Mouse (Mus musculus): ENCODE measurements around the gene Cercam. TPM values are rescaled to one million over a fixed set of nuclear protein-coding genes. Genes with fewer than 3 reads are reported as not detected.
A peak's percentile ranks its signal among the peaks of the same experiment; 100 is the strongest.
"Not testable (repeated sequence)": the region's sequence is repeated elsewhere in the genome, so short reads cannot be mapped to it uniquely, and the experiment has no call there.

The Cercam gene
- polyA plus RNA-seq, 1 experiment, result 21.0 TPM

DNA sequence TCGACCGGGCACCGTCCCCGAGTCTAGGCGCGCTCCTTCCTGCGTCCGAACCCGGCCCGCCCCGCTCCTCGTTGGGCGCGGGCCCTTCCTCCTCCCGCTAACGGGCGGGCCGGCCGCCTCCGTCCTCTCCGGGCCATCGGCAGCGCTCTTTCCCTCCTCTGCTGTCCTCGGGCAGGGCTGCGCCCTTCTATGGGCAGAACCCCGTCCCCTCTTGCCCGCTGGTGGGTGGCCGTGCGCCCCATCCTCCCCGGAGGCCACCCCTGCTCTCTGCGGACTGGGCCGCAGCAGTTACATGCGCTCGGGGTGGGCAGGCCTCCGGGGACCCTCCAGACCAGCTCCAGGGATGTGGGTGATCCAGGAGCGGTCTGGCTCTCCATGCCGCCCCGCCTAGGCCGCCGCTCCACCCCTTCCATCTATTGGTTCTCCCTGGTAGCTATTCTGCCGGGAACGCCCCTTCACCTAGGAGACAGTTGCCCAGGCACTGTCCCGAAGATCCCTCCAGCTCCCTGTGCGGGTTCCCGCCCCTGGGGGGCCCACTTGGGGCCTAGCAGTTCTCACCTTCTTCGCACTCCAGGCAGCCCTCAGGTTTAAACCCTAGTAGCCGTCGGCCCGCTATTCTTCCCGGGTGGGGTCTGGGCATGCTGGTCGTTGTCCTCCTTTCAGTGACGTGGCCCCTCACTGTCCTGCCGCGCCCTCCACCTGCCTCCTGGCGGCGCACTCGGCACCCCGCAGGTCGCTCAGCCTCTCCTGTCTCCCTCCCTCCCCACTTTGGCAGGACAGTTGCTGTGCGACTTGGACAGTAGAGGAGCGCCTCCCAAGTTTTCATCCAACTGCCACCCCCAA is 21.2 kb downstream of the Cercam start:
- peaks cover 4% of the 10 kb centered on the region; the same call in 1 of the 2 replicates for H3K4me1 ChIP-seq (ENCODE audit: control insufficient read depth, insufficient read depth, low read length)
- H3K4me3 ChIP-seq (ENCODE audit: insufficient read depth, low read length), result peak overlapping the region; percentile 59
- peak overlapping the region; percentile 22; the same call in 1 of the 2 replicates for H3K27ac ChIP-seq (ENCODE audit: insufficient read depth, low read length)
- TF ChIP-seq CTCF (IDR thresholded peaks at IDR 0.05; ENCODE audit: extremely low read depth, insufficient read depth, low read length), result no peak
- TF ChIP-seq POLR2A (IDR thresholded peaks at IDR 0.05; ENCODE audit: extremely low read depth, insufficient read depth, low read length), result peak; percentile 9; the same call in 1 of the 2 replicates

DNA sequence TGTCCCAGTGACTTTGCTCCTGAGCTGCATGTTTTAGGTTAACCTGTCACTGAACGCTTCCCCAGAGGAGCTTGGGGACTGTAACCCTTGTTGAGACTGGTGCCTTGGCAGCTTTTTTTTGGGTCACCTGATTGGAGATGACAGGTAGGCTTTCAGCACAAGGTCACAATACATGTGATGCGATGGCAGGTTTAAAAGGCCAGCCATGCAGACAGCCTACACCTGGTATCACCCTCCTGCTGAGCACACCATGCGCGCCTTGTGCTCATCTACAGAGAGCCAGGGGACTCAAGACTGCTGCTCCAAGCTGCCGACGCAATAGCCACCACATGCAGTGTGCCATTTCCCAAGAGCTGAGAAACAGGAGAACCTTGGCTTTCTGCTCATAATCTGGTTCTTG is 22.8 kb downstream of the Cercam start:
- TF ChIP-seq POLR2A (IDR thresholded peaks at IDR 0.05; ENCODE audit: extremely low read depth, insufficient read depth, low read length) (no peak), CTCF (IDR thresholded peaks at IDR 0.05; ENCODE audit: extremely low read depth, insufficient read depth, low read length) (no peak)
- peaks cover 4% of the 10 kb centered on the region; the same call in 1 of the 2 replicates for H3K4me1 ChIP-seq (ENCODE audit: control insufficient read depth, insufficient read depth, low read length)
- H3K27ac ChIP-seq (ENCODE audit: insufficient read depth, low read length), result no peak overlapping the region
- no peak overlapping the region for H3K4me3 ChIP-seq (ENCODE audit: insufficient read depth, low read length)

DNA sequence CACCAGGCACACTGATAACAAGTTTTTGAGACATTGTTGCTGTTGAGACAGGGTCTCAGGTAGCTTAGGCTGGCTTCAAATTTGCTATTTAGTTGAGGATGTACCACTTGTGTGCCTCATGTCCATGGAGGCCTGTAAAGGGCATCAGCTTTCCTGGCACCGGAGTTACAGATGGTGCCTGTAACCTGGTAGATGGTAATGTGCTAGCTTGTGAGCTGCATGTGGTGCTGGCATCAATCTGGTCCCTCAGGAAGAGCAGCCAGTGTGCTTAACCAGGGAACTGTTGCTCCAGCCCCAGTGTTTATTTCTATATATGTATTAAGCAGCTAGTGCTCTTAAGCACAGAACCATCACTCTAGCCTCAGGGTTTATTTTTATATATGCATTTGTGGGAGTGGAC is 27.1 kb downstream of the Cercam start:
- TF ChIP-seq CTCF (IDR thresholded peaks at IDR 0.05; ENCODE audit: extremely low read depth, insufficient read depth, low read length) (no peak), POLR2A (IDR thresholded peaks at IDR 0.05; ENCODE audit: extremely low read depth, insufficient read depth, low read length) (no peak)
- peaks cover 3% of the 10 kb centered on the region for H3K4me1 ChIP-seq (ENCODE audit: control insufficient read depth, insufficient read depth, low read length)
- H3K27ac ChIP-seq (ENCODE audit: insufficient read depth, low read length), result no peak overlapping the region
- H3K4me3 ChIP-seq (ENCODE audit: insufficient read depth, low read length), result no peak overlapping the region

DNA sequence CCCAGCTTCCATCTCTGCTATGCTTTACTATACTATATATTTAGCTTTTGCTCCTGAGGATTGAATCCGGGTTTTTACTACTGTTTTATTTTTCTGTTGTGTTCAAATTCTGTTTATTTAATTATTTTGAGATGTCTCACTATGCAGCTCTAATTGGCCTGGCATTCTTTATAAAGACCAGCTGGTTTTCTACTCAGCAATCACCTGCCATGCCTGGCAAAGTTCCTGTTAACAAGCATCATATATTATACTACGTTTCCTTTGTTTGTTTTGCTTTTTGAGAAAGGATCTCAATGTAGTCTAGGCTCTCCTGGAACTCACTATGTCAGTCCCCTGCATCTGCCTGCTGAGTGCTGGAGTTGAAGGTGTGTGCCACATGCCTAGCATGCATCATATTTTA is 28.4 kb downstream of the Cercam start:
- no peak overlapping the region for H3K27ac ChIP-seq (ENCODE audit: insufficient read depth, low read length)
- no peak for TF ChIP-seq POLR2A (IDR thresholded peaks at IDR 0.05; ENCODE audit: extremely low read depth, insufficient read depth, low read length)
- H3K4me1 ChIP-seq (ENCODE audit: control insufficient read depth, insufficient read depth, low read length), result no peaks in the 10 kb centered on the region; the same call in 1 of the 2 replicates
- no peak overlapping the region for H3K4me3 ChIP-seq (ENCODE audit: insufficient read depth, low read length)

DNA sequence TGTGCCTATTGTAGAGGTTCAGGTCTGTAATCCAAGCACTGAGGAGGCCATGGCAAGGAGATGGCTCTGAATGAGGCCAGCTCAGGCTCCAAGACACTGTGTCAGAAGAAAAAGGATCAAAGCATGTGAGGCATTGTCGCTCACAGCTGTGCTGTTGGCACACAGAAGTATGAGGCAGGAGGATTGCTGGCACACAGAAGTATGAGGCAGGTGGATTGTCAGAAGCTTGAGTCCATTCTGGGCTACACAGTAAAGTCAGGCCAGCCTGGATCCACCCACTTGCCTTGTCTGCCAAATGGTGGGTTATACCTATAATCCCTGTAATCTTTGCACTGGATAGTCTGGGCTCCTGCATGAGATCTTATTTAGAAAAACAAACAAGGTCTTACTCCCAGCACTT is 29.1 kb downstream of the Cercam start:
- Histone ChIP-seq H3K4me1 (ENCODE audit: control insufficient read depth, insufficient read depth, low read length) (no peaks in the 10 kb centered on the region; the same call in 1 of the 2 replicates), H3K4me3 (ENCODE audit: insufficient read depth, low read length) (no peak overlapping the region), H3K27ac (ENCODE audit: insufficient read depth, low read length) (no peak overlapping the region)
- no peak for TF ChIP-seq CTCF (IDR thresholded peaks at IDR 0.05; ENCODE audit: extremely low read depth, insufficient read depth, low read length)
- no peak for TF ChIP-seq POLR2A (IDR thresholded peaks at IDR 0.05; ENCODE audit: extremely low read depth, insufficient read depth, low read length)

DNA sequence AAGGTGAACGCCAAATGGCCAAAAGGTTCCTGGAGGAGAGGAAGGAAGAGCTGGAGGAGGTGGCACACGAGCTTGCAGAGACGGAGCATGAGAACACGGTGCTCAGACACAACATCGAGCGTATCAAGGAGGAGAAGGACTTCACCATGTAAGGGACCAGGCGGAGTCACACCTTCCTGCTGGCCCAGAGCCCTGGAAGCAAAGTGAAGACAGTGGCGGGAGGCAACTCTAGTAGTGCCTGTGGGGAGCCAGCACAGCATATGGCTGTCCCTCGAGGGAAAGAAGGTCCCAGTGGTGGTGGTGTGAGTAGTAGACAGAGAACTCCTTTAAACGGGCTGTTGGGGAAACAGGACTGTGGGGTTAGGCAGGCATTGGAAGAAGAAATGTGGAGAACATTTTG is 33.2 kb downstream of the Cercam start:
- no peaks in the 10 kb centered on the region; the same call in 1 of the 2 replicates for H3K4me1 ChIP-seq (ENCODE audit: control insufficient read depth, insufficient read depth, low read length)
- no peak overlapping the region for H3K27ac ChIP-seq (ENCODE audit: insufficient read depth, low read length)
- TF ChIP-seq CTCF (IDR thresholded peaks at IDR 0.05; ENCODE audit: extremely low read depth, insufficient read depth, low read length) (no peak), POLR2A (IDR thresholded peaks at IDR 0.05; ENCODE audit: extremely low read depth, insufficient read depth, low read length) (no peak)
- no peak overlapping the region for H3K4me3 ChIP-seq (ENCODE audit: insufficient read depth, low read length)

DNA sequence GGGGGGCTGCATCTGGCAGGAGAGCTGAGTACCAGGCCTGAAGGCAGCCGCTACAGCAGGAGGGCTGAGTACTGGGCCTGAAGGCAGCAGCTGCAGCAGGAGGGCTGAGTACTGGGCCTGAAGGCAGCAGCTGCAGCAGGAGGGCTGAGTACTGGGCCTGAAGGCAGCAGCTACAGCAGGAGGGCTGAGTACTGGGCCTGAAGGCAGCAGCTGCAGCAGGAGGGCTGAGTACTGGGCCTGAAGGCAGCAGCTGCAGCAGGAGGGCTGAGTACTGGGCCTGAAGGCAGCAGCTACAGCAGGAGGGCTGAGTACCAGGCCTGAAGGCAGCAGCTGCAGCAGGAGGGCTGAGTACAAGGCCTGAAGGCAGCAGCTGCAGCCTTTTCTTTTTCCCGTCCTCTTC is 39.2 kb downstream of the Cercam start:
- H3K27ac ChIP-seq (ENCODE audit: insufficient read depth, low read length); H3K4me1 ChIP-seq (ENCODE audit: control insufficient read depth, insufficient read depth, low read length); H3K4me3 ChIP-seq (ENCODE audit: insufficient read depth, low read length): not testable (repeated sequence)

DNA sequence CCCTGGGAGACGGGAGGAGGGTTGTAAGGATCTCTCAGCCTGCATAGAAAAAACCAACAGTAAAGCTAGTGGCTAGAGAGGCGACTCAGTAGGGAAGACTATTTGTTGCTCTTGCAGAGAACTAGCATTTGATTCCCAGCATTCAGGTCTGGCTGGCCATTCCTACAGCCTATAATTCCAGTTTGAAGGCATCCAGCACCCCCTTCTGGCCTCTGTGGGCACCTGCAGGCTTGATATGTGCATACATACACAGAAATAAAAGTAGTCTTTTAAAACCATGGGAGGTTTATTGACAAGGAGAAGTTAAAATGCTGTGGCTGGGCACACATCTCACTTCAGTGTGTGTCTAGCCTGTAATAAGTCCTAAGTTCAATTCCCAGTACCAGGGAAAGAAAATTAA is 41.1 kb downstream of the Cercam start:
- Histone ChIP-seq H3K4me3 (ENCODE audit: insufficient read depth, low read length) (no peak overlapping the region), H3K27ac (ENCODE audit: insufficient read depth, low read length) (no peak overlapping the region), H3K4me1 (ENCODE audit: control insufficient read depth, insufficient read depth, low read length) (no peaks in the 10 kb centered on the region)
- TF ChIP-seq CTCF (IDR thresholded peaks at IDR 0.05; ENCODE audit: extremely low read depth, insufficient read depth, low read length) (no peak; the same call in 1 of the 2 replicates), POLR2A (IDR thresholded peaks at IDR 0.05; ENCODE audit: extremely low read depth, insufficient read depth, low read length) (no peak)

DNA sequence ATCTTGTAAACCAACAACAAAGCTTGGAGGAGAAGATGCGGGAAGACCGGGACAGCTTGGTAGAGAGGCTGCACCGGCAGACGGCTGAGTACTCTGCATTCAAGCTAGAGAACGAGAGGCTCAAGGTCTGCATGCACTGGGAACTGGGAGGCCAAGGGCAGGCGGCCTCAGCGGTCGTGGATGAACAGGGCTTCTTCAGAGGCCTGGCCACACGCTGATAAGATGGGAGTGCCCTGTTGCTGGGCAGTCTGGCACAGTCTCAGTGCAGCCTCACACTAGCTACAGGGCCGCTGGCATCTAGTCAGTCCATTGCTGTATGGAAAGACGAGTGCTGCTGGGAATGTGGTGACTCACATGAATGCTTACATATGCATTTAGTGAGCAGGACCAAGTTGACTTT is 48.7 kb downstream of the Cercam start:
- Histone ChIP-seq H3K4me3 (ENCODE audit: insufficient read depth, low read length) (no peak overlapping the region), H3K4me1 (ENCODE audit: control insufficient read depth, insufficient read depth, low read length) (no peaks in the 10 kb centered on the region), H3K27ac (ENCODE audit: insufficient read depth, low read length) (no peak overlapping the region)
- TF ChIP-seq CTCF (IDR thresholded peaks at IDR 0.05; ENCODE audit: extremely low read depth, insufficient read depth, low read length) (no peak), POLR2A (IDR thresholded peaks at IDR 0.05; ENCODE audit: extremely low read depth, insufficient read depth, low read length) (no peak)

DNA sequence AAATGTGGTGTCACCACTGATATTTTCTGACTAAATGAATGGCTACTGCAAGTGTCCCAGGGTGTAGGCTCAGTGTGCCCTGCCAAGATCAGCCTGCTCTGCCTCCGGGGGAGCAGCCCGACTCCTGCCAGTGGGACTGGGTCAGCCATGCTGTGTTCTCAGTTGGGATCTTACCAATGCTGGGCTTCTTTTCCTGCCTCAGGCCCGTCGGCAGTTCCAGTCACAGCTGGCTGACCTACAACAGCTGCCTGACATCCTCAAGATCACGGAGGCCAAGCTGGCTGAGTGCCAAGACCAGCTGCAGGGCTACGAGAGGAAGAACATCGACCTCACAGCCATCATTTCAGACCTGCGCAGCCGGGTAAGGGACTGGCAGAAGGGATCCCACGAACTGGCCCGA is 53.0 kb downstream of the Cercam start:
- no peak for TF ChIP-seq CTCF (IDR thresholded peaks at IDR 0.05; ENCODE audit: extremely low read depth, insufficient read depth, low read length)
- TF ChIP-seq POLR2A (IDR thresholded peaks at IDR 0.05; ENCODE audit: extremely low read depth, insufficient read depth, low read length), result no peak
- Histone ChIP-seq H3K4me3 (ENCODE audit: insufficient read depth, low read length) (no peak overlapping the region), H3K4me1 (ENCODE audit: control insufficient read depth, insufficient read depth, low read length) (no peaks in the 10 kb centered on the region), H3K27ac (ENCODE audit: insufficient read depth, low read length) (no peak overlapping the region)
